Mouse (Mus musculus): ENCODE data around the gene Sppl2a. TPM values are rescaled to one million over a fixed set of nuclear protein-coding genes. Genes with fewer than 3 reads are reported as not detected.
"Not testable (repeated sequence)": the region's sequence is repeated elsewhere in the genome, so short reads cannot be mapped to it uniquely, and the experiment has no call there.

Gene Sppl2a
- polyA plus RNA-seq, 1 experiment, result 14.6 TPM

DNA sequence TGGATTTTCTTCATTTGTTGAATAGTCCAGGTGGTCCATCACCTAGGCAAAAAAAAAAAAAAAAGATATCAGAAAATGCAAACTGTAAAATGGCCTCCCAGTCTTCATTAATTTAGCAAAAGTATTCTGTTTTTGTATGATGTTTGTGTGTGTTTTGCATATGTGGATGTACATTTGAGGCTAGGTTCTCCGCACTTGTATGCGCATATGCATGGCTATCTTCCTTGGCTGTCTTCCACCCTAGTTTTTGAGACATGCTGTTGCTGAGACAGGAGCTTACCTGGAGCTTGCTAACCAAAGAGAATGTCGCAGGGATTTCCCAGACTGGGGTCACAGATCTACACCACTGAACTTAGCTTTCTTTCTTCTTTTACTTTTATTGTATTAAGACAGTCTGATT is 38.8 kb downstream of the Sppl2a start:
- no peak for DNase-seq (ENCODE audit: low read depth)

DNA sequence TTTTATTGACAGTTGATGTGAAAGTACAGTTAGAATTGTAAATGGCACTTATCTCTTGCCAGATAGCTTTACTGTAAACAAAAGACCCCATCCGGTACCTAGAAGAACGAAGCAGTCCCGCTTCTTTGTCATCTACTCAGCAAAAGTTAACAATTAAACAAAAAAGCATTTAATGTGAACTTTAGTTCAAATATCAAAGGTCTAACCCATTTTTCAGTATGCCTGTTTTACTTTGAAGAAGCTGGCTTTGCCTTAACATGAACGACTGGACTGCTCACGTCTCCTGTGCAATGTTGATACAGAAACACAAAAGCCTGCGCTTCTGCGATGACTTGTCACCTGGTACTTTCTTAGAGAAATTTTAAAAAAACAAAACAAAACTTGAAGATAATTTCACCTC is 40.7 kb downstream of the Sppl2a start:
- no peak for DNase-seq (ENCODE audit: low read depth)

- no peak for DNase-seq (ENCODE audit: low read depth)
These were observed 41.3 kb downstream of the Sppl2a start for GRCm38 (mm10) chr2:126891743-126892142.

DNA sequence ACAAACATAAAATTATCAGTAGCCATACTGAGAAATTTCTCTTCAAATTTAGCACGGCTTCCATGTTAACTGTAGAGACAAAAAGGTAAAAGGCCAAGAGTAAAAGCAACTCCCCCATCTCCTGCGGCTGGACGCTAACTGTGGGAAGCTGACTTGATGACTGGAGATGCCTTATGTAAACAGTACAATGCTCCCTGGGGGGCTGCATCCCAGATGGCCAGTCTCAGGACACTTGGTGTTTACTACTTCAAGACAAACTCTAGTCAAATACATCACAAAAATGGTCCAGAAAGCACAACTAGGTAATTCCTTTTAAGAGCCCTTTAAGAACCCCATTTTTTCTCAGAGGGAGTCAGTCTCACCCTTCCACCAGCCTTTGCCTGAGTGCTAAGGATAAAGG is 45.9 kb downstream of the Sppl2a start:
- no peak for DNase-seq (ENCODE audit: low read depth)

DNA sequence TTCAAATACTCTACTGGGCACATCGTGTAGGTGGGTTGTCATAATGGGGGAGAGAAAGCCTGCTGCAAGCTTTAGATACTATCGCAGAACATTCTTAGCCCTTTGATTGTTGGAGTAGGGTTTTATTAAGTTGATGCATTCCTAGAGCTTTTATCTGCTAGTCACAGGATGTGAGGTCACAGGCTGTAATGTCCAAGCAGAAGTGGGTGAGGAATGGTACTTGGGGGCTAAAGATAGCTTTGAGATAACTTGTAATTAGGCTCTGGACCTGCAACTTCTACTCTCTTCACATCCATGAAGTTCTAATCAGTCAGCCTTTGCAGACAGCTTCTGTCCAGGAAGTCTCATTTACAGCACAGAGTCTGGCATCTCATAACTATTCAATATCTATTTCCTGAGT is 47.2 kb downstream of the Sppl2a start:
- DNase-seq (ENCODE audit: low read depth), result no peak

DNA sequence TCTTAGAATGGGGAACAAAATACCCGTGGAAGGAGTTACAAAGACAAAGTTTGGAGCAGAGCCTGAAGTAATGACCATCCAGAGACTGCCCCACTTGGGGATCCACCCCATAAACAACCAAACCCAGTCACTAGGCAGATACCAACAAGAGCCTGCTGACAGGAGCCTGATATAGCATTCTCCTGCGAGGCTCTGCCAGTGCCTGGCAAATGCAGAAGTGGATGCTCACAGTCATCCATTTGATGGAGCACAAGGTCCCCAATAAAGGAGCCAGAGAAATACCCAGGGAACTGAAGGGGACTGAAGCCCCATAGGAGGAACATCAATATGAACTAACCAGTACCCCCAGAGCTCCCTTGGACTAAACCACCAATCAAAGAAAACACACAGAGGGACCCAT is 50.3 kb downstream of the Sppl2a start:
- DNase-seq (ENCODE audit: low read depth), result not testable (repeated sequence)

DNA sequence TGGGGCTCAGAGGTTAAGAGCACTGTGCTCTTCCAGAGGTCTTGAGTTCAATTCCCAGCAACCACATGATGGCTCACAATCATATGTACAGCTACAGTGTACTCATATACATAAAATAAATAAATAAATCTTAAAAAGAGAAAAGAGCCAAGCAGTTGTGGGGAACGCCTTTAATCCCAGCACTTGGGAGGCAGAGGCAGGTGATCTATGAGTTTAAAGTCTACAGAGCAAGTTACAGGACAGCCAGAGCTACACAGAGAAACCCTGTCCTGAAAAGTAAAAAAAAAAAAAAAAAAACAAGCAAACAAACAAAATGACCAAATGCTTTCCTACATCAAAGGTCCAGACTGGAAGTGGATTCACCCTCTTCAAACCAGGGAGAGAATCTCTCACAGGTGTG is 55.0 kb downstream of the Sppl2a start:
- no peak for DNase-seq (ENCODE audit: low read depth)

DNA sequence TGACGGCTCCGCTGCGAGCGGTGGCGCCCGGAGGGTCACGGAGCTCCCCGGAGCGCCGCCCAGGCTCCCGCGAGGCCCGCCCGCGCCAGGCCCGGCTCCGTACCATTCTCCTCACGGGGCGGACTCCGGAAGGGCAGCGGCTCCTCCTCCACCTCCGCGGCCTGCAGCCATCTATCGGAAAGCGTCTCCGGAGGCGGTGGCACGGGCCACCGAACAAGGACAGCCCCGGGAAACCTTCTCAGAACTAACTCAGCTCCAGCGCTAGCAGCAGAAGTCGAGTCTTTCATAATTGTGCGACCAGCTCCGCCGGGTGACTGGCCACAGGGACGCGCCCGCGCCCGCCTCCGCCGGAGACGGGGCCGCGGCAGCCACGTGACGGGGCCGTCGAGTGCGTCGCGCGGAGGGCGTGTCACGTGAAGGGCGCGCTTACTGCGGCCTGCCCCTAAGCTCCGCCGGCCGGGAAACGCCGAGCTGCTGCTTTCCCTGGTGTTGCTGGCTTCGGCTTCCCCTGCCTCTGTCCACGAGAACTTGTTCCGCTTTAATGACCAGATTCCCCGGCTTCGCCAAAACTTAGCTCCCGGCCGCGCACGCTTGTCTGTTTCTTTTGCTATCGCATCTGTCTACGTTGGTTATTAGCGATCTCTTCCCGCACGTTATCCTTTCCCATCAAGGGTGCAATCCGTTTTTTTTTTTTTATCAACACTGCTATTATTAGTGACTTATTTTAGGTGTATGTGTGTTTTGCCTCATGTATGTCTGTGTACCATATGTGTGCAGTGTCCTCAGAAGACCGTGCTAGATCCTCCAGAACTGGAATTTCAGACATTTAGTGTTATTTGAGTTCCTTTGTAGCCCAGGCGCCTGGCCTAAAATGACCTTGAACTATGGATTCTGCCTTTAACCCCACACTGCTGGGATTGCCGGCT is 56.9 kb downstream of the Sppl2a start, which contains the start of gene Trpm7:
TSS of gene Trpm7 (minus strand) at position 360 of the 926 bp plus-strand sequence.
- peak; percentile 37 for DNase-seq (ENCODE audit: low read depth)

DNA sequence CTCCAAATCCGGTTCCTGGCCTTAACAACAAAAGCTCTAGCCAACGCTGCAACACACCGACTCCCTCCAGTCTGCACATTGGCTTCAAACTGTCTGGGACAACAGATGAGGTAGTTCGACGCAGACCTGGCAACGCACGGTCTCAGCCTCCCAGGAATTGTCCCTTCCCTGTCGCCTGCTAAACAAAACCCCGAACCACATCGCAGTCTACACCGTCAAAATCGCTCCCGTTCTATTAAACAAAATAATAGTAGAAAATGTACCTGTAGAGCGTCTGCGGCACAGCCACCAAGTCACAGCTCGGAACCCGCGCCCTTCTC is 57.6 kb downstream of the Sppl2a start:
- peak; percentile 14 for DNase-seq (ENCODE audit: low read depth)

GRCm38 (mm10) chr2:126874809-126875515 is 58.1 kb downstream of the Sppl2a start:
- DNase-seq (ENCODE audit: low read depth), result no peak

- no peak for DNase-seq (ENCODE audit: low read depth)
These were observed 66.7 kb downstream of the Sppl2a start for GRCm38 (mm10) chr2:126866301-126866700.

GRCm38 (mm10) chr2:126865501-126866199 is 67.4 kb downstream of the Sppl2a start:
- DNase-seq (ENCODE audit: low read depth), result no peak

GRCm38 (mm10) chr2:126865026-126865425 is 68.0 kb downstream of the Sppl2a start:
- no peak for DNase-seq (ENCODE audit: low read depth)

DNA sequence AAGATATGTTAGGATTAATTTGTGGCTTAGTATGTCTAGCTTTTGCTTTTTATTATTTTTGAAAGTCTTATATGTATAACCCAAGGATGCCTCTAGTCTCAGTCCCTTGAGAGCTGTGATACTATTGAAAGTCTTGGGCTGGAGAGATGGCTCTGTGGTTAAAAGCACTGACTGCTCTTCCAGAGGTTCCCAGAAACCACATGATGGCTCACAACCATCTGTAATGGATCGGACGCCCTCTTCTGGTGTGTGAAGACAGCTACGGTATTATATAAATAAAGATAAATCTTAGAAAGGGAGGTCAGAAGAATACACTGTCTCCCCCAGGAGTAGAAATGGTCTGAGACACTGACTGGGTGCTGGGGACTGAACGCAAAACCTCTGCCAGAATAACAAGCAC is 88.3 kb downstream of the Sppl2a start:
- DNase-seq (ENCODE audit: low read depth), result no peak

Other genes with a start within 250 kb of the Sppl2a start
- 23.1 and 24.6 TPM in 2 replicates for gene Usp8, start 225.9 kb downstream of the Sppl2a start, polyA plus RNA-seq (2012; rRNA removed)
- 1.8 and 3.0 TPM in 2 replicates for gene Usp50, start 149.8 kb downstream of the Sppl2a start, polyA plus RNA-seq (2012; rRNA removed)
- gene Trpm7, start 57.0 kb downstream of the Sppl2a start, polyA plus RNA-seq (2012; rRNA removed), result 8.7 and 9.8 TPM in 2 replicates
- 3.5 and 3.6 TPM in 2 replicates for gene Ap4e1, start 75.5 kb upstream of the Sppl2a start, polyA plus RNA-seq (2012; rRNA removed)
- gene Blvra, start 137.4 kb upstream of the Sppl2a start, polyA plus RNA-seq (2012; rRNA removed), result 13.5 and 18.6 TPM in 2 replicates
- 0.93 and 1.1 TPM in 2 replicates for gene Ncaph, start 200.7 kb upstream of the Sppl2a start, polyA plus RNA-seq (2012; rRNA removed)
- 11.6 and 14.4 TPM in 2 replicates for gene Itpripl1, start 210.2 kb upstream of the Sppl2a start, polyA plus RNA-seq (2012; rRNA removed)